Mouse (Mus musculus) liver, embryonic 16.5 days (tissue): ENCODE data around the gene Epha2. TPM values are rescaled to one million over a fixed set of nuclear protein-coding genes. Genes with fewer than 3 reads are reported as not detected.

Experiments used
- ATAC-seq: fragments of 200-750 bp; cut with Nextera tagmentation; 2 replicates; pipeline ENCODE4 v1.8.0; 2017; ENCODE audit warnings: low read depth, mild to moderate bottlenecking, moderate number of reproducible peaks, moderate library complexity
- H3K27ac ChIP-seq: fragments of 300-500 bp; sonication (generic); 2 replicates; pipeline ENCODE4 v1.5.1; 2014; ENCODE audit warnings: mild to moderate bottlenecking, low read length
- H3K27me3 ChIP-seq: fragments of 300-500 bp; sonication (generic); 2 replicates; pipeline ENCODE4 v1.6.1; 2014; ENCODE audit warnings: low read depth, low read length, mixed read lengths; ENCODE audit not compliant: control insufficient read depth, insufficient read depth
- H3K36me3 ChIP-seq: fragments of 300-500 bp; sonication (generic); 2 replicates; pipeline ENCODE4 v1.6.1; 2014; ENCODE audit warnings: mild to moderate bottlenecking; ENCODE audit not compliant: control insufficient read depth, insufficient read depth
- H3K4me1 ChIP-seq: fragments of 300-500 bp; sonication (generic); 2 replicates; pipeline ENCODE4 v1.6.1; 2014; ENCODE audit warnings: low read depth, low read length, mixed read lengths; ENCODE audit not compliant: control insufficient read depth
- H3K4me2 ChIP-seq: fragments of 300-500 bp; sonication (generic); 2 replicates; pipeline ENCODE4 v1.6.1; 2014; ENCODE audit warnings: low read depth, low read length, mixed read lengths
- H3K4me3 ChIP-seq: fragments of 300-500 bp; sonication (generic); 2 replicates; pipeline ENCODE4 v1.5.1; 2014; ENCODE audit warnings: low read depth, mild to moderate bottlenecking, low read length
- H3K9ac ChIP-seq: fragments of 300-500 bp; sonication (generic); 2 replicates; pipeline ENCODE4 v1.6.1; 2014; ENCODE audit warnings: low read depth, low read length
- H3K9me3 ChIP-seq: fragments of 300-500 bp; sonication (generic); replicated peaks from 2 replicates; pipeline ENCODE4 v1.6.1; 2016; ENCODE audit warnings: low read length; ENCODE audit not compliant: control insufficient read depth
- WGBS: fragments of 180-500 bp; shearing (Covaris S2); extraction: QIAGEN DNeasy Blood & Tissue Kit; methylation state at CpG from one replicate; pipeline ENCODE4 v1.1.7; 2014; ENCODE audit not compliant: insufficient replicate concordance; 5-methylcytosine and 5-hydroxymethylcytosine counted together
- polyA plus RNA-seq: library from polyadenylated mRNA; unstranded; fragments of >200 nt; fragmentation: Nextera tagmentation; extraction: Ambion mirVana; gene quantifications from 2 replicates; pipeline ENCODE4 v1.2.1, GENCODE M21; 2015

Epha2 gene
- polyA plus RNA-seq, 1 experiment from 2014 or later = 0.53 TPM

DNA sequence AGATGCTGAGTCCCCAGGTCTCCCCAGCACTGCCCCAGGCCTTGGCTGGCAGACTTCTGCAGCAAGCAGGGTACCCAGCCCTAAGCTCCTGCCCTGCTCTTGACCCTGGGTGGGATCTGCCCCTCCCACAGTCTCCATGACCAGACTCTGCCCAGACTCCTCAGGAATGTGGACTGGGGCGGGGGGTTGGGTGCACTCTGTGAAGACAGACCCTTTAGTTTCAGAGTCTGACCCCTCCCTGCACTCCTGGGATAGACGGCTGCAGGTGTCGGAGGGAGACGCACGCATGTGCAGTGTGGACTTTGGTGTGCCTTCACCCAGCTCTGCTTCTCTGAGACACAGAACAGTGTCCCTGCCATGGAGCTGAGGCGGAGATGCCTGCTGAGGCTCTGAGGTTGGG is 36.9 kb downstream of the Epha2 start:
- WGBS = 42% methylated on average over 6 of the region's 6 CpGs
- no peaks in the 10 kb centered on the region for H3K27me3 ChIP-seq
- no peak for ATAC-seq

DNA sequence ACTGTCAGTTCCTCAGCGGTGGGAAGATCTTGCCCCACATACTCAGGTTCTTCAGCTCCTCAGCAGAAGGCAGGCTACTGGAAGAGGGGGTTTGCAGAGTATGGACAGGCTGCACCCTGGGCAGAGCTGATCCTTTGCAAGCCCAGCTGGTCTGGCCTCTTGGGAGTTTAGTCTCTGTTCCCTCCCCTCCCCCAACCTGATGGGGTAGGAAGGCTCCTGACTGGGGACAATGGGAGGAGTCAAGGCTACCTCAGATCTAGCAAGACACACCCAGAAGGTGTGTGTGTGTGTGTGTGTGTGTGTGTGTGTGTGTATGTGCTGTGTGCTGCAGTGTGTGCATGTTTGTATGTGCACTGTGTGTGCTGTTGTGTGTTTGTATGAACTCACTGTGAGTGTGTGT is 37.8 kb downstream of the Epha2 start:
- no peaks in the 10 kb centered on the region for H3K9me3 ChIP-seq
- H3K9ac ChIP-seq = no peak overlapping the region
- WGBS = 13% methylated on average over 1 of the region's 1 CpGs
- no peak overlapping the region for H3K4me2 ChIP-seq
- no peak overlapping the region for H3K27ac ChIP-seq
- H3K36me3 ChIP-seq = no peaks in the 10 kb centered on the region
- no peak overlapping the region for H3K4me3 ChIP-seq
- ATAC-seq = no peak
- no peaks in the 10 kb centered on the region for H3K4me1 ChIP-seq
- no peaks in the 10 kb centered on the region for H3K27me3 ChIP-seq

More for the DNA sequence above, 36.9 kb downstream of the Epha2 start:
- Histone ChIP-seq H3K36me3 (no peaks in the 10 kb centered on the region), H3K4me3 (no peak overlapping the region), H3K9me3 (no peaks in the 10 kb centered on the region), H3K27ac (no peak overlapping the region), H3K9ac (no peak overlapping the region), H3K4me2 (no peak overlapping the region), H3K4me1 (no peaks in the 10 kb centered on the region)

DNA sequence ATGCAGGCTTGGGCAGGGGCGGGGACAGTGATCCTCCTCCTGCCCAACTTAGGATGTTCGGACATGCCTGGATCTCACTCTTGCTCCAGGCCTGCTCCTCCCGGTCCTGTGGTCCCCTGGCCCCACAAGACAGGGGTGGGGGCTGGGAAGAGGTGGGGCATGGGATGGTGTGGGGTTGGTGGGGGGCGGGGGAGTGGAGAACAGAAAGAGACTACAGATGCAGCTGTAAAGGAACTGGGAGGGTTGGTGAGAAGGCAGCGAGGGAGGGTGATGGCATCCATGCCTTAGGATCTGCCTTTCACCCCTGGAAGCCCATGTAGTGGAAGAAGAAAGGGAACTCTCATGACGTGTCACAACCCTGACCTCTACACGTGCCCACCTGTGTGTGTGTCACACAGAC is 40.4 kb downstream of the Epha2 start:
- H3K4me2 ChIP-seq = no peak overlapping the region
- no peaks in the 10 kb centered on the region for H3K9me3 ChIP-seq
- no peaks in the 10 kb centered on the region for H3K4me1 ChIP-seq
- H3K4me3 ChIP-seq = no peak overlapping the region
- H3K27ac ChIP-seq = no peak overlapping the region
- no peak for ATAC-seq
- H3K9ac ChIP-seq = no peak overlapping the region
- H3K36me3 ChIP-seq = no peaks in the 10 kb centered on the region
- H3K27me3 ChIP-seq = no peaks in the 10 kb centered on the region
- 45% methylated on average over 7 of the region's 7 CpGs for WGBS

DNA sequence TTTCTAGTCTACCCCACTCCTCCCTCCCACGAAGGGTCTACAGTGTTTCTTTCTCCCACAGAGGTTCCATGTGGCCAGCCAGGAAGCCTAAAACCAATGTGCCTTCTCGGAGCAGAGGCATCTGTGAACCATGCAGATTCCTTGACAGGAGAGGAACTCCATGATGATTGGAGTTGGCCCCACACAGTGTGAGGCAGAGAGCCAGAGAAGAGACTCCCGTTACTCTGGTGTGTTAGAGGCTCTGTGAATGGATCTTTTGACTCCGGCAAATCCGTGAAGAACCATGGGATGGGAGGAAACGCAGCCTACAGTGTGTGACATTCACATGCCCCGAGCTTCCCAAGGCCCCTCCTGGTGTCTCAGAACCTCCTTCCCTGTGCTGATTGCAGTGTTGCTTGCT is 42.5 kb downstream of the Epha2 start:
- Histone ChIP-seq H3K4me1 (peaks cover 4% of the 10 kb centered on the region; the same call in 1 of the 2 replicates), H3K4me2 (no peak overlapping the region), H3K27me3 (no peaks in the 10 kb centered on the region), H3K36me3 (no peaks in the 10 kb centered on the region), H3K9me3 (no peaks in the 10 kb centered on the region), H3K9ac (no peak overlapping the region), H3K4me3 (no peak overlapping the region), H3K27ac (no peak overlapping the region)
- no peak for ATAC-seq
- WGBS = 63% methylated on average over 7 of the region's 7 CpGs

DNA sequence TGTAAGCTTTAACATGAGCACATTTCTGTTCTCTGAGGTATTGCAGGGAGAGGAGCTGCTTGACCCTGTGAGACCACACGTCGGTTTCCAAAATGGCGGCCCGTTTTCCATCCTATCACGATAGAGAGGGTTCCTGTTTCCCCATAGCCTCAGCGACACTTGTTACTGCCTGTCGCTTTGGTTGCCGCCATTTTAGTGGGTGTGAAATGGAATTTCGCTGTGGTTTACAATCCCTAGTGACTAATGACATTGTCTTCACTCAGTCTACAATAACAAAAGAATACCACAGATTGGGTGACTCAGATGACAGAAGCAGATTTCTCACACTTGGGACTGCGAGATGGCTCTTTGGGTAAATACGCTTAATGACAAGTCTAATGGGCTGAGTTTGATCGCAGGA is 44.2 kb downstream of the Epha2 start:
- no peaks in the 10 kb centered on the region for H3K36me3 ChIP-seq
- H3K27ac ChIP-seq = no peak overlapping the region
- no peak overlapping the region for H3K9ac ChIP-seq
- no peak overlapping the region for H3K4me2 ChIP-seq
- peaks cover 4% of the 10 kb centered on the region; the same call in 1 of the 2 replicates for H3K4me1 ChIP-seq
- H3K27me3 ChIP-seq = no peaks in the 10 kb centered on the region
- no peaks in the 10 kb centered on the region for H3K9me3 ChIP-seq
- no peak for ATAC-seq
- H3K4me3 ChIP-seq = no peak overlapping the region
- WGBS = 65% methylated on average over 12 of the region's 12 CpGs

DNA sequence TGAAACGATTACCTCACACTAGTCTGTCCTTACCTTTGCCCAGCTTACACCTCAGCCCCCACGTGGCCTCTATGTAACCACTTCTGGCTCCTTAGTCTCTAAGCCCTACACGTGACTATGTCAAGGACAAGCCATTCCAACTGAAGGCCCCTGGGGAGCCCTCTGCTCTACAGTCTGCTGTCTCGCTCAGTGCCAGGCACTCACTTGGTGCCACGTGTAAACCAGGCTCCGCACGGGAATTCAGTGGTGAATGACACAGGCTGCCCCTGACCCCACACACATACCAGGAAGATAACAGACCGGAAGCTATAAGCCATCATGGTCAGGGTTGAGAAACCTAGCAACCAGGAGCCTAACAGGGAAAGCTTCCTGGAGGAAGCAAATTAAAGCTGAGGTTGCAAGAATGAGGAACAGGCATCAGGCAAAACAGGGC is 46.3 kb downstream of the Epha2 start:
- WGBS = 21% methylated on average over 8 of the region's 8 CpGs
- Histone ChIP-seq H3K9ac (no peak overlapping the region), H3K4me2 (no peak overlapping the region), H3K27ac (no peak overlapping the region), H3K4me3 (no peak overlapping the region), H3K9me3 (no peaks in the 10 kb centered on the region), H3K27me3 (no peaks in the 10 kb centered on the region), H3K36me3 (no peaks in the 10 kb centered on the region), H3K4me1 (peaks cover 4% of the 10 kb centered on the region; the same call in 1 of the 2 replicates)
- peak; percentile 48 for ATAC-seq

DNA sequence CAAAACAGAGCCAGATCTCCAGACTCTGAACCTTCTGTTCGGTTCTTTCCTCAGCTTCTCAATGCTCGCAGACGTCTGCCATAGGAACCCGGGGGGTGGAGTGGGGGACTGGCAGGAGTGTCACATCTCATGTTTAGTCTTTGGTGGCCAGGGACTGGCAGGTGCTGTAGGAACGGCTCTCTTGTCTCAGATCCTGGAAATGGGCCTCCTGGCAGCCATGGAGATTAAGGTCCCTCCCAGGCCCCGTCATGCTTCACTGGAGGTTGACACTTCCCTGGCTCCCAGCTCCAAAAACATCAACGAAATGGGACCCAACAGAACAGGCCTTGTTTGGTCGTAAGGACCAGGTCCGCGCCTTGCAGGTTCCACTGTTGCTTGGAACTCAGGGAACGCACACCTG is 47.6 kb downstream of the Epha2 start:
- no peaks in the 10 kb centered on the region for H3K36me3 ChIP-seq
- H3K4me1 ChIP-seq = peaks cover 4% of the 10 kb centered on the region; the same call in 1 of the 2 replicates
- 63% methylated on average over 11 of the region's 11 CpGs for WGBS
- no peaks in the 10 kb centered on the region for H3K27me3 ChIP-seq
- H3K27ac ChIP-seq = no peak overlapping the region
- no peak for ATAC-seq
- no peak overlapping the region for H3K9ac ChIP-seq
- no peak overlapping the region for H3K4me3 ChIP-seq
- H3K9me3 ChIP-seq = no peaks in the 10 kb centered on the region
- H3K4me2 ChIP-seq = no peak overlapping the region

DNA sequence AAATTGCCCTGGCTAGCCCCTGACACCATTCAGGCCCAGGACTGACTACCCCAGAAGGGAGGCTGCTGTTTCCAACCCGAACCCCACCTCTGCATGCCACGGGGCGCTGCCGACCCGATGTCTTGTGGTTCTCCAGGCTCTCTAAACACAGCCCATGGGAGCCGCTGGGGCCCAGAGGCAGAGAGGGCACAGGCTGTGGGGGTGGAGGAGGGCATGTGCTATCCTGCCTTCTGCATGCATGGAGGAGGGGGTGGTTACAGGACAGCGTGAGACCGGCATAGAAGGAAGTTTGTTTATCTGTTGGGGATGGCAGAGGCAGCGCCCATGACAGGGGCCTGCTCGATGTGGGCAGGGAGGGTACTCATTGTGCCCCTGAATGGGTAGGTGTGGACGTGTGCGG is 49.0 kb downstream of the Epha2 start:
- H3K36me3 ChIP-seq = no peaks in the 10 kb centered on the region
- ATAC-seq = no peak
- no peaks in the 10 kb centered on the region for H3K9me3 ChIP-seq
- no peak overlapping the region for H3K4me3 ChIP-seq
- no peaks in the 10 kb centered on the region for H3K27me3 ChIP-seq
- WGBS = 57% methylated on average over 12 of the region's 12 CpGs
- H3K27ac ChIP-seq = no peak overlapping the region
- no peak overlapping the region for H3K9ac ChIP-seq
- H3K4me2 ChIP-seq = no peak overlapping the region
- H3K4me1 ChIP-seq = peaks cover 4% of the 10 kb centered on the region; the same call in 1 of the 2 replicates

DNA sequence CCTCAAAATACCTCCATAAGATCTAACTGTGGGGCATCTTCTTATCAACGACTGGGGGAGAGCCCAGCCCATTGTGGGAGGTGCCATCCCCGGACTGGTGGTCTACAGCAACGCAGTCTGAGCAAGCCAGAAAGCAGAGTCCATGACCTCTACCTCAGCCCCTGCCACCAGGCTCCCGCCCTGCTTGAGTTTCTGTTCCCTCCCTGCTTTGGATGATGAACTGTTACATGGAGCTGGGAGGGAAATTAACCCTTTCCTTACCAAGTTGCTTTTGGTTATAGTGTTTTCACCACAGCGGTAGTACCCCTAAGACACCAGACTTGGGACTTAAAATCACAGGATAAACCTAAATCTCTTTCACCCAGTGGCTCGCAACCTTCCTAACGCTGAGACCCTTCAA is 50.9 kb downstream of the Epha2 start:
- H3K4me1 ChIP-seq = peaks cover 4% of the 10 kb centered on the region; the same call in 1 of the 2 replicates
- no peak overlapping the region for H3K9ac ChIP-seq
- WGBS = 41% methylated on average over 7 of the region's 7 CpGs
- H3K27ac ChIP-seq = no peak overlapping the region
- H3K4me3 ChIP-seq = no peak overlapping the region
- no peaks in the 10 kb centered on the region for H3K27me3 ChIP-seq
- no peaks in the 10 kb centered on the region for H3K9me3 ChIP-seq
- H3K36me3 ChIP-seq = no peaks in the 10 kb centered on the region
- H3K4me2 ChIP-seq = no peak overlapping the region
- ATAC-seq = no peak
